Mouse (Mus musculus) spleen, adult 2 months (tissue): Measurements from ENCODE around the gene Dock9.

Experiments used
- CTCF ChIP-seq: fragments of 200-500 bp; IDR thresholded peaks from 2 replicates; pipeline ENCODE4 v1.5.1; 2011; ENCODE audit warnings: mild to moderate bottlenecking, inconsistent platforms; ENCODE audit not compliant: insufficient read depth, insufficient read length, insufficient replicate concordance; ENCODE audit errors: extremely low read depth
- POLR2A ChIP-seq: fragments of 200-500 bp; IDR thresholded peaks from 2 replicates; pipeline ENCODE4 v1.6.1; 2011; ENCODE audit warnings: low read depth, low read length, inconsistent platforms

- TF ChIP-seq CTCF (no peak), POLR2A (no peak)
Observed at GRCm38 (mm10) chr14:121676596-121677330, 120.9 kb downstream of the Dock9 start.
